ENCODE assay signal across 8 mouse cellular contexts in the genomic region with DNA sequence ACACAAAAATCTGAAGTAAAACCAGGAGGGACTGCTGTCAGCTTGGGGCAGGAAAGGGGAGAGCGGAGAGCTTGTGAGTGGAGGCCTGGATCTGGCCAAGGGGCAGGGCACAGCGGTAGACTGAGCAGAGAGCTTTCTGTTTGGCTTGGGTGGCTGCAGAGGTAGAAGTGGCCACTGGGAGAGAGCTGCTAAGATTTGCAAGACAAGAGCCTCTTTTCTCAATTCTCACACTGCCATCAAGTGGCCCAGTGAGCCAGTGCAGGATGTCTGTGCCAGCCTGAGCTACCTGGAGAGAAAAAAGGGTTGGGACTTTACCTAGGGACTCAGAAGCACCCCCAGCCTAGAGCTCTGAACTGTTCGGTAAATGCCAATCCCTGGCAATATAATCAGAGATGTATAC. TPM values are rescaled to one million over a fixed set of nuclear protein-coding genes. Genes with fewer than 3 reads are reported as not detected.
A peak's percentile ranks its signal among the peaks of the same experiment; 100 is the strongest.
DNase-seq lines count a peak whose midpoint lies in the region; ATAC-seq and TF ChIP-seq lines count a peak whose summit lies in the region.

No protein-coding gene starts in this region.

- ATAC-seq in forebrain, embryonic 16.5 days, result peak; percentile 84
- peak; percentile 90 for ATAC-seq in neural tube, embryonic 13.5 days (ENCODE audit: low read depth)

- no peak for TF ChIP-seq POLR2A in ES-Bruce4 (IDR thresholded peaks at IDR 0.05; ENCODE audit: insufficient read depth, low read length)

- no peaks in the 10 kb centered on the region for H3K9me3 ChIP-seq in ES-Bruce4 (replicated peaks; ENCODE audit: control insufficient read depth, insufficient read depth, low read length, poor library complexity, severe bottlenecking)
- no peaks in the 10 kb centered on the region for H3K9me3 ChIP-seq in forebrain, embryonic 16.5 days (ENCODE audit: control insufficient read depth, low read length)
- no peaks in the 10 kb centered on the region for H3K9me3 ChIP-seq in neural tube, embryonic 13.5 days

- peak; percentile 80 for TF ChIP-seq CTCF in ES-Bruce4 (IDR thresholded peaks at IDR 0.05; ENCODE audit: low read depth, low read length)

- no peak overlapping the region for H3K4me2 ChIP-seq in forebrain, embryonic 16.5 days (ENCODE audit: low read length)
- H3K4me2 ChIP-seq in neural tube, embryonic 13.5 days, result no peak overlapping the region

- H3K27ac ChIP-seq in ES-Bruce4 (ENCODE audit: insufficient read depth, low read length), result no peak overlapping the region
- H3K27ac ChIP-seq in forebrain, embryonic 16.5 days (ENCODE audit: low read length), result no peak overlapping the region
- no peak overlapping the region for H3K27ac ChIP-seq in neural tube, embryonic 13.5 days (replicated peaks)

- H3K36me3 ChIP-seq in ES-Bruce4 (ENCODE audit: control insufficient read depth, insufficient read depth, low read length, poor library complexity, severe bottlenecking), result peaks cover 11% of the 10 kb centered on the region
- no peaks in the 10 kb centered on the region for H3K36me3 ChIP-seq in forebrain, embryonic 16.5 days (ENCODE audit: control insufficient read depth, insufficient read depth)
- 0 out of 2 replicates have a peak, but pooled peaks cover 5% of the 10 kb centered on the region for H3K36me3 ChIP-seq in neural tube, embryonic 13.5 days

- intact Hi-C loops in heart, postnatal 25 days (cut with DNase I), result loop anchor here (1.0 to 2.0 kb wide), 4 partner anchors 184 to 440 kb away; no protein-coding TSS in a partner anchor

- peak; percentile 70 for DNase-seq in cerebellum, adult 11 months
- peak; percentile 66 for DNase-seq in heart, postnatal 25 days (ENCODE audit: low spot score)
- DNase-seq in layer of hippocampus, adult 11-12 months (ENCODE audit: low spot score), result peak; percentile 85
- peak; percentile 86 to 90 for DNase-seq in lung, adult 18-20 months
- peak; percentile 54 to 65 for DNase-seq in thymus, postnatal 10 days (ENCODE audit: low spot score in 2 of 2)

- 21% methylated on average over 3 of the region's 3 CpGs for WGBS in forebrain, embryonic 16.5 days
- 31% methylated on average over 3 of the region's 3 CpGs for WGBS in neural tube, embryonic 13.5 days

- no peak overlapping the region for H3K4me3 ChIP-seq in ES-Bruce4 (ENCODE audit: low read depth, low read length)
- H3K4me3 ChIP-seq in forebrain, embryonic 16.5 days (replicated peaks; ENCODE audit: low read length), result no peak overlapping the region
- H3K4me3 ChIP-seq in neural tube, embryonic 13.5 days, result no peak overlapping the region

- H3K4me1 ChIP-seq in ES-Bruce4 (ENCODE audit: control insufficient read depth, insufficient read depth, low read length), result no peaks in the 10 kb centered on the region
- no peaks in the 10 kb centered on the region for H3K4me1 ChIP-seq in forebrain, embryonic 16.5 days (replicated peaks; ENCODE audit: control insufficient read depth, insufficient read depth, low read length)
- H3K4me1 ChIP-seq in neural tube, embryonic 13.5 days (replicated peaks), result 0 out of 2 replicates have a peak, but pooled peaks cover 4% of the 10 kb centered on the region

- H3K9ac ChIP-seq in ES-Bruce4 (ENCODE audit: low read depth, poor library complexity, severe bottlenecking), result peak overlapping the region; percentile 17; the same call in 1 of the 2 replicates
- no peak overlapping the region for H3K9ac ChIP-seq in forebrain, embryonic 16.5 days (replicated peaks; ENCODE audit: low read depth, low read length)
- H3K9ac ChIP-seq in neural tube, embryonic 13.5 days, result no peak overlapping the region

- no peaks in the 10 kb centered on the region for H3K27me3 ChIP-seq in ES-Bruce4 (ENCODE audit: control insufficient read depth, insufficient read depth, low read length, poor library complexity, severe bottlenecking)
- H3K27me3 ChIP-seq in forebrain, embryonic 16.5 days (replicated peaks; ENCODE audit: control insufficient read depth, insufficient read depth, low read length), result no peaks in the 10 kb centered on the region
- no peaks in the 10 kb centered on the region for H3K27me3 ChIP-seq in neural tube, embryonic 13.5 days

- 0 out of 2 replicates have a peak, but pooled peaks have one; percentile 22 for TF ChIP-seq EP300 in ES-Bruce4 (IDR thresholded peaks at IDR 0.05; ENCODE audit: insufficient read depth, low read depth, low read length)

RNA-seq across cellular contexts. Expression of a gene that starts 24.8 kb away (rescaled TPM):
- polyA plus RNA-seq in ES-Bruce4 (2011; ENCODE audit: insufficient read depth, insufficient read length, low read depth, missing spikeins), result 642 and 659 TPM in 2 replicates
- 191 and 193 TPM in 2 replicates for polyA plus RNA-seq in forebrain, embryonic 16.5 days (2015; fragmentation: Nextera tagmentation; extraction: Ambion mirVana)
- 10 to 100 TPM; 76.2 to 76.4 TPM for total RNA-seq in heart, postnatal 25 days (2021)
- 201 and 211 TPM in 2 replicates for polyA plus RNA-seq in neural tube, embryonic 13.5 days (2015; fragmentation: Nextera tagmentation; extraction: Ambion mirVana)

RNA-seq across cellular contexts. Expression of a gene that starts 50.0 kb away (rescaled TPM):
- polyA plus RNA-seq in ES-Bruce4 (2011; ENCODE audit: insufficient read depth, insufficient read length, low read depth, missing spikeins), result 55.0 and 58.7 TPM in 2 replicates
- polyA plus RNA-seq in forebrain, embryonic 16.5 days (2015; fragmentation: Nextera tagmentation; extraction: Ambion mirVana), result 23.8 and 23.9 TPM in 2 replicates
- total RNA-seq in heart, postnatal 25 days (2021), result 1 to 10 TPM; 2.6 to 2.8 TPM
- polyA plus RNA-seq in neural tube, embryonic 13.5 days (2015; fragmentation: Nextera tagmentation; extraction: Ambion mirVana), result 26.4 and 26.6 TPM in 2 replicates
